Mouse (Mus musculus): ENCODE results near the gene Ric8a.
"Not testable (repeated sequence)": the region's sequence is repeated elsewhere in the genome, so short reads cannot be mapped to it uniquely, and the experiment has no call there.

Ric8a gene

GRCm38 (mm10) chr7:140890636-140891035 lies 33.9 kb downstream of the Ric8a start:
- not testable (repeated sequence) for DNase-seq (ENCODE audit: low spot score)

- DNase-seq (ENCODE audit: low spot score): no peak
Measured at GRCm38 (mm10) chr7:140894031-140894430, 37.3 kb downstream of the Ric8a start.

GRCm38 (mm10) chr7:140894611-140895010 lies 37.9 kb downstream of the Ric8a start:
- no peak for DNase-seq (ENCODE audit: low spot score)

- no peak for DNase-seq (ENCODE audit: low spot score)
Measured at GRCm38 (mm10) chr7:140897863-140898262, 41.1 kb downstream of the Ric8a start.

DNA sequence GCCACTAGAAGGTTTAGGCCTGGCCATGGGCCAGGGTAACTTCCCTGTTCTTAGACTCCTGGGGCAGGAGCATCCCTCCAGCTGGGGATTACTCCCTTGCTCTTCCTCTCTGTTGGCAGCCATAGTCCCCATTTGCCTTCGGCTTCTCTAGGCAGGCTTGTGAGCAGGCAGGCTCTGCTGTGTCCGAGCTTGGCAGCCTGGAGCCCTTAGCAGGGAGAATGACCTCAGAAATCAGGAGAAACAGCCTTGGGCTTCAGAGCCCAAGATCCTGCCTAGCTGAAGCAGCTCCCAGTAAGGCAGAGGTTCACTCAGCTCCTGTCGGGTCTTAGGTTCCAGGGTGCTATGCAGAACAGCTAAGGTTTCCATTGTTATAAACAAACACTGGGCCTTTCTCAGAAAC lies 42.4 kb downstream of the Ric8a start:
- no peak for DNase-seq (ENCODE audit: low spot score)

- no peak for DNase-seq (ENCODE audit: low spot score)
Measured at GRCm38 (mm10) chr7:140900220-140900619, 43.5 kb downstream of the Ric8a start, which contains the start of gene Cox8b. Gene Cox8b (minus strand): TSS chr7:140900446.

DNA sequence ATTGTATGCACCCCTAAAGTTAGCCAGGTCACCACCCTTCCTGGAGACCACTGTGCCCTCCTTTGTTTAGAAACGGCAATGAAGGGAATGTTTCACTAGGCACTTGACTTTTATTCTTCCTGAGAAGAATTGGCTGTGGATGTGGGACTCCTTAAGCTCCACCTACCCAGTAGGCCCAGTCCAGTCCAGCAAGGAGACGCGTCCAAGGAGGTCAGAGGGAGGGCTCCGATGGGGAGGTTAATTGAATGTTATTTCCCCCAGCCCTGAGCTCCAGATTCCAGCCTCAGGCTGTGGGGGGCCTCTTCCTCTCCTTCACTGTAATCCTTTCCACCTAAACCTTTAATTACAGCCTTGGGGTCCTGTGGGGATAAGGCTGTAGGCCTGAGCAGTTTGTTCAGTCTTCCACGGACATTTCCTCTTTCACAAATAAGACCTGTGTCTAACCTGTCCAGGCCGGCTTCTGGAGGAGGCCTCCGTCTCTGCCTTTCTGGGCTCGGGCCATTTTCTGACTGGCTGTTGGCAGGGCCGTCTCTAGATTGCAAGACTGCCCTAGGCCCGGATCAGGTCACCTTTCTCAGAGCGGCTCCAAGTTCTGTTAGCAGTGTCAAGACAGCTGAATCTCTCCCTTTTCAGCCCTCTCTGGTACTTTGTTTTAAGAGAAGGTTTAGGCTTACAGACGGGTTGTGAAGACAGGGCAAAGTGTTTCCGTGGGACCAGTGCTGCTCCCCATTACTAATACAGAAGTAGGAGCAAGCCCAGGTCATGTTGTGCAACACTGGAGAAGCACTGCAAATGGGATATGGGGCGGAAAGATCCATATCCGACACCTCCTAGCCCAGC lies 45.5 kb downstream of the Ric8a start:
- no peak for DNase-seq (ENCODE audit: low spot score)

GRCm38 (mm10) chr7:140903212-140903611 lies 46.5 kb downstream of the Ric8a start:
- peak; percentile 49 for DNase-seq (ENCODE audit: low spot score)

GRCm38 (mm10) chr7:140905642-140906081 lies 48.9 kb downstream of the Ric8a start:
- no peak for DNase-seq (ENCODE audit: low spot score)

- no peak for DNase-seq (ENCODE audit: low spot score)
Measured at GRCm38 (mm10) chr7:140907131-140907530, 50.4 kb downstream of the Ric8a start.

DNA sequence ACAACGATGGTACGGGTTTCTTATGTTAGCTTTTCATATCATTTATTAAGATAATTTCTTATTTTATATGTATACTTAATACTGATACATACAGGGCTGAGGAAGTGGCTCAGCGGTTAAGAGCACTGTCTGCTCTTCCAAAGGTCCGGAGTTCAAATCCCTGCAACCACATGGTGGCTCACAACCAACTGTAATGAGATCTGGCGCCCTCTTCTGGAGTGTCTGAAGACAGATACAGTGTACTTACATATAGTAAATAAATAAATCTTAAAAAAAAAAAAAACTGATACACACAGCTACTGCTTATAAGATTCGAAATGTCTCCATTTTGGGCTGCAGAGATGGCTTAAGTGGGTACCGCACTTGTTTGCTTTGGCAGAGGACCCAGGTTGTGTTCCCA lies 50.9 kb downstream of the Ric8a start:
- no peak for DNase-seq (ENCODE audit: low spot score)

- no peak for DNase-seq (ENCODE audit: low spot score)
Measured at GRCm38 (mm10) chr7:140908181-140908580, 51.4 kb downstream of the Ric8a start.

GRCm38 (mm10) chr7:140908634-140909107 lies 51.9 kb downstream of the Ric8a start:
- peak; percentile 44 for DNase-seq (ENCODE audit: low spot score)

DNA sequence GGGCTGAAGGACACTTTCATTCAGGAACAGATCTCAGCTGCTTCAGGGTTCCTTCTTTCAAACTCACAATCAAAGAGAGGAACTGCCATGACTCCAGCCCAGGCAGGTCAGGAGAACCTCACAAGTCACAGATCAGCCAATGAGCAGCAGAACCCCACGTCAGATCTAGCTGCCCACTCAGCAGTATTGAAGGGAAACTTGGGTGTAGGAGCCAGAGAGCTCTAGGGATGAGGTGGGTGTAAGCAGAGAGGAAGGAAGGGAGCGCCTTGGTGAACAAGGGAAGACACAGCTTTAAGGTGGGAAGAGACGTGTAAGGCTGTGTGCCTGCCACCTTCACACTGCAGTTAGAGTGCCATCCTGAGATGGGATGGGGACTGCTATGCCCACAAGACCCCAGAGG lies 55.5 kb downstream of the Ric8a start:
- DNase-seq (ENCODE audit: low spot score): no peak

DNA sequence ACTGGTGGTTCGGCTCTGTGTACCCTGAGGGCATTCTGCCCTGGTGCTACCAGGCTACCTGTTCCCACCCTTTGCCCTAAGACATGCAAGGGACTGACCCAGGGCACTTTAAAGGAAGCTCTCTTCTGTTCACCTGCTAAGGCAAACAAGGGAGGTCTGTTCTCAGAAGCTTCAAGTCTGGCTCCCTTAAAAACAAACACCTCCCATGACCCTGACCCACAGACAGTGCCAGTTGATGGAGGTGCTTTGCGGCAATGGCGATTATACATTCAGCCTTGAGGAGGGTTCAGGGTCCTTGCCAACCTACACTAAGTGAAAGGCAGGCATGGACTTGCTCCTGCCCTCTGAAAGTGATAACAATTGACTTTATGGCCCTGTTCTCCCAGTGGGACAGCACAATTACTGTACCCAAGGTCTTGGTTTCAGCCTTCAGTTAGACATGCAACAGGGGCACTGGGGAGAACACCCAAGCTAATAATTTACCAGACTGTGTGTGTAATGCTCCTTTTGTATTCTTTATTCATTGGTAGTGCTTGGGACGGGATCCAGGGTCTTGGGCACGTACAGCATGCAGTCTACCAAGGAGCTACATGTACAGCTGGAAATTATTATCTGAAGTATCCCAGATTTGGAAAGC lies 56.2 kb downstream of the Ric8a start:
- DNase-seq (ENCODE audit: low spot score): no peak
